In the genomic region with DNA sequence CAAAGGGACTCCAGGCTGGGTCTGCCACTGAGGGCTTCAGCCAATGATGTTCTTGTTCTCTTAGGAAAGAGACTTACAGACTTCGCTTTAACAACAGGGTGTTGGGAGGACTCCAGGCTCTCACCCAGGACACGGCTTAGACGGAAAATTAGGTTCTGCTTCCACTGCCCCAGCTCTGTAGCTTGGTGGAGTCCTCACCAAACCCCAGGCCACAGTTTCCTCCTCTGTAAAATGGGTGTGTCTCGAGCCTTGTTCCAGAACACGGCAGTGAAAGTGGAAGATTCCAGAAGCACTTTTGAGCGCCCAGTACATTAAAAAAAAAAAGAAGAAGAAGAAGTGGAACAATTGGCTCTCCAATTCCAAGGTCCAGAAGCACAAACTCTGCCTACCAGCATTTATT, we compare ENCODE assay signal across 20 mouse cellular contexts. TPM values are rescaled to one million over a fixed set of nuclear protein-coding genes. Genes with fewer than 3 reads are reported as not detected.
A peak's percentile ranks its signal among the peaks of the same experiment; 100 is the strongest.
DNase-seq lines count a peak whose midpoint lies in the region; ATAC-seq and TF ChIP-seq lines count a peak whose summit lies in the region.
"Had no signal": no experiment of that assay in that cellular context is flagged by ENCODE, and none has a peak within 500 bp of the region (broad histone marks: within the 10 kb centered on the region; RNA-seq: fewer than 3 reads in every experiment).

No protein-coding gene starts in this region.

- 64% methylated on average over 6 of the region's 6 CpGs for WGBS in thymus, adult 2 months
- 78% methylated on average over 6 of the region's 6 CpGs for WGBS in stomach, embryonic 15.5 days
- WGBS in liver, postnatal 0 days (ENCODE audit: insufficient replicate concordance), result 66% methylated on average over 6 of the region's 6 CpGs

- no peaks in the 10 kb centered on the region for H3K9me3 ChIP-seq in stomach, embryonic 15.5 days
- no peaks in the 10 kb centered on the region for H3K9me3 ChIP-seq in liver, postnatal 0 days (ENCODE audit: low read length)
- H3K9me3 ChIP-seq: forebrain, embryonic 10.5 days; heart, embryonic 13.5 days; hindbrain, embryonic 15.5 days had no signal

- H3K27me3 ChIP-seq in thymus, adult 2 months (ENCODE audit: control insufficient read depth, insufficient read depth, low read length), result no peaks in the 10 kb centered on the region
- H3K27me3 ChIP-seq in stomach, embryonic 15.5 days (replicated peaks), result no peaks in the 10 kb centered on the region
- H3K27me3 ChIP-seq in liver, postnatal 0 days (ENCODE audit: insufficient read depth, low read length), result no peaks in the 10 kb centered on the region
- H3K27me3 ChIP-seq: heart, embryonic 13.5 days; hindbrain, embryonic 15.5 days had no signal

- no peak for TF ChIP-seq EP300 in liver, postnatal 0 days (IDR thresholded peaks at IDR 0.05; ENCODE audit: low read depth)

- H3K4me2 ChIP-seq in stomach, embryonic 15.5 days, result no peak overlapping the region
- H3K4me2 ChIP-seq in liver, postnatal 0 days (ENCODE audit: low read depth, low read length), result no peak overlapping the region
- H3K4me2 ChIP-seq: heart, embryonic 13.5 days; hindbrain, embryonic 15.5 days had no signal

- no peak for DNase-seq in thymus, adult 2 months
- no peak for DNase-seq in thymus, adult 18-20 months
- no peak for DNase-seq in liver, postnatal 0 days
- DNase-seq in left cerebral cortex, adult 11 months (ENCODE audit: low spot score), result no peak
- no peak for DNase-seq in adrenal gland, adult (ENCODE audit: inconsistent age in 2 of 2, low spot score in 1 of 2)
- DNase-seq: adrenal gland, postnatal 14 days; cerebellum, adult 18-20 months; cerebellum, adult 9-11 months; cerebellum, postnatal 36 days; gastrocnemius, adult 2 months; gastrocnemius, postnatal 25 days; heart, postnatal 36 days had no signal

- no peaks in the 10 kb centered on the region for H3K4me1 ChIP-seq in thymus, adult 2 months (replicated peaks; ENCODE audit: control insufficient read depth, insufficient read depth, low read length)
- H3K4me1 ChIP-seq in stomach, embryonic 15.5 days, result 0 out of 2 replicates have a peak, but pooled peaks cover 4% of the 10 kb centered on the region
- H3K4me1 ChIP-seq in liver, postnatal 0 days (ENCODE audit: insufficient read depth), result peaks cover 4% of the 10 kb centered on the region; the same call in 1 of the 2 replicates

- H3K9ac ChIP-seq in stomach, embryonic 15.5 days, result no peak overlapping the region
- H3K9ac ChIP-seq in liver, postnatal 0 days (replicated peaks), result no peak overlapping the region
- H3K9ac ChIP-seq: heart, embryonic 13.5 days; hindbrain, embryonic 15.5 days had no signal

- no peaks in the 10 kb centered on the region for H3K36me3 ChIP-seq in thymus, adult 2 months (ENCODE audit: control insufficient read depth, insufficient read depth, low read length)
- no peaks in the 10 kb centered on the region for H3K36me3 ChIP-seq in stomach, embryonic 15.5 days
- no peaks in the 10 kb centered on the region for H3K36me3 ChIP-seq in liver, postnatal 0 days (replicated peaks; ENCODE audit: insufficient read depth, low read length)
- H3K36me3 ChIP-seq: heart, embryonic 13.5 days; hindbrain, embryonic 15.5 days had no signal

- no peak for TF ChIP-seq CTCF in thymus, adult 2 months (IDR thresholded peaks at IDR 0.05; ENCODE audit: borderline replicate concordance, control insufficient read depth, extremely low read depth, insufficient read depth, low read length, poor library complexity)
- no peak for TF ChIP-seq CTCF in liver, postnatal 0 days (IDR thresholded peaks at IDR 0.05; ENCODE audit: low read depth)

- TF ChIP-seq POLR2A in thymus, adult 2 months (IDR thresholded peaks at IDR 0.05; ENCODE audit: control insufficient read depth, extremely low read depth, insufficient read depth, low read length, poor library complexity), result no peak

- H3K4me3 ChIP-seq in thymus, adult 2 months (ENCODE audit: control insufficient read depth, insufficient read depth, low read length), result no peak overlapping the region
- H3K4me3 ChIP-seq in stomach, embryonic 15.5 days (replicated peaks), result no peak overlapping the region
- no peak overlapping the region for H3K4me3 ChIP-seq in liver, postnatal 0 days (ENCODE audit: low read depth, low read length)
- H3K4me3 ChIP-seq: erythroblast, embryonic 14.5 days; forebrain, embryonic 10.5 days; gastrocnemius, adult 2 months; heart, embryonic 13.5 days; hindbrain, embryonic 15.5 days had no signal

- ATAC-seq in megakaryocyte, adult 5-6 weeks (ENCODE audit: poor library complexity, severe bottlenecking), result peak; percentile 70
- ATAC-seq in stomach, embryonic 15.5 days (ENCODE audit: insufficient read depth, low FRiP score, low read depth), result no peak
- no peak for ATAC-seq in liver, postnatal 0 days
- ATAC-seq: CD4-positive, CD25-positive, alpha-beta regulatory T cell, adult 4 months; forebrain, embryonic 14.5 days had no signal

- peak overlapping the region; percentile 54; the same call in 1 of the 2 replicates for H3K27ac ChIP-seq in thymus, adult 2 months (ENCODE audit: control insufficient read depth, insufficient read depth, low read length)
- H3K27ac ChIP-seq in stomach, embryonic 15.5 days, result peak overlapping the region; percentile 61
- H3K27ac ChIP-seq in liver, postnatal 0 days (ENCODE audit: low read depth), result no peak overlapping the region
- H3K27ac ChIP-seq: gastrocnemius, adult 2 months; heart, embryonic 13.5 days; hindbrain, embryonic 15.5 days had no signal

RNA-seq across cellular contexts. Expression of a gene that starts 28.7 kb away (rescaled TPM):
- polyA plus RNA-seq in thymus, adult 2 months (2012; rRNA removed), result 23.3 and 28.9 TPM in 2 replicates
- 7.5 and 9.7 TPM in 2 replicates for total RNA-seq in megakaryocyte, adult 5-6 weeks (2015)
- 1.3 and 1.4 TPM in 2 replicates for total RNA-seq in megakaryocyte, adult 5-6 weeks (2017)
- 7.0 and 9.3 TPM in 2 replicates for polyA plus RNA-seq in stomach, embryonic 15.5 days (2015; fragmentation: Nextera tagmentation; extraction: Ambion mirVana)
- 4.0 and 4.1 TPM in 2 replicates for polyA plus RNA-seq in liver, postnatal 0 days (2015; fragmentation: Nextera tagmentation; extraction: Ambion mirVana)
